Mouse (Mus musculus): ENCODE data around the gene Nek2.

DNA sequence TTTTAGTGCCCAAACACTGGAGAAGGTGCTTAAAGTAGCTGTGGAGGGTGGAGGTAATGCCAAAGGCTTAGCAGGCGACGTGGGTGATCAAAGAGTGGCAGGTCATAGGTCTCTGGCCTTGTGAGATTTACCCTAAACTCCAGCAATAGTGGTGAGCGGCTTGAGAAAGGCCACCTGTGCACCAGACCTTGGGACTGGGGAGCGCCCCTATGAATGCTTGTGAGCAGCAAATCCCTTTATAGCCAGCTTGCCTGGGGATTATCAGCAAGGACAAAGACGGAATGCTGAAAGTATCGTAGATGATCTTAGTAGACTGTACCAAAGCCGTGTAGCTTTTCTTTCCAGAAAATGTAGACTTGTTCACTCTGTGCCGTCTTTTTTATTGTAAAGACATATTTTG is 43.7 kb upstream of the Nek2 start:
- TF ChIP-seq CTCF (IDR thresholded peaks at IDR 0.05; ENCODE audit: low read depth) (no peak), EP300 (IDR thresholded peaks at IDR 0.05; ENCODE audit: low read depth) (no peak)
